Mouse (Mus musculus) mouse trophoblast stem cell (cell line): ENCODE results near the gene Slc6a16.
"Not testable (repeated sequence)": the region's sequence is repeated elsewhere in the genome, so short reads cannot be mapped to it uniquely, and the experiment has no call there.

Experiments
- in situ Hi-C, 2 experiments: fragments of 300-500 bp; cut with MseI, MboI; formaldehyde crosslinking; loops; 2 replicates in 1 of 2; 3 replicates in 1 of 2; pipeline ENCODE4 v1.15.1; 2025

Gene Slc6a16

GRCm38 (mm10) chr7:45253806-45254205 lies 12.9 kb downstream of the Slc6a16 start:
- in situ Hi-C loops = no loop called here

- in situ Hi-C loops = not testable (repeated sequence)
Observed at GRCm38 (mm10) chr7:45255822-45256221, 14.9 kb downstream of the Slc6a16 start.

DNA sequence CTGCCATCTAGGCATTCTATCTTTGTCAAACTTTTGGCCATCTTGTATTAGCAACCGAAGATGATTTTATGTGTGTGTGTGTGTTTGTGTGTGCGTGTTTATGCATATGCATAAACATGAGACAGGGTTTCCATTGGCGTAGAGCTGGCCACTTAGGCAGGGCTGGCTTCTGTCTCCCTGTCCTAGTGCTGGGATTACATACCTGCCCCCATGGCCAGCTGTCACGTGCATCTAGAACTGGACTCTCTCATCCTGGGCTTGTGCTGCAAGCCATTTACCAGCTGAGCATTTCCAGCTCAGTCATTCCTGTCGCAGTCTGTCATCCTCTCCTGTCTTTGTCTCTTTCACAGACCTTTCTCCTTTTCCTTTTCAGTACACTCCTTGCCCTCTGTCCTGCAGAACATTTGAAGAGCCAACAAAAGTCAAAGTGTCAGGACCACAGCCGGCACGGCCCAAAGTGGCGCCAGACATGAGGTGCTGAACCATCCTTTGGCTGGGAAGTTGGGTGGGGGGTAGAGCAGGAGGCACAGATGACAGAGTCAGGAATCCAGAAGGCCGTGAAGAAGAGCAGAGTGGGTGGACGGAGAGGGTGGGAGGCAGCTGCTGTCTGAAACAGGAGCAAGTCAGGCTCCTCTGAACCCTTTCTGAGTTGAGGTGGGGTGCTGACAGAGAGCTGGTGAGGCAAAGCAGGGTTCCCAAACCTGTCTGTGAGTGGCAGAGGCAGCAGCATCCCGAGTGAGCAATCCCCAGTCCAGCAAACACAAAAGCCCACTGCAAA lies 16.4 kb downstream of the Slc6a16 start:
- in situ Hi-C loops = no loop called here

GRCm38 (mm10) chr7:45259281-45259680 lies 18.4 kb downstream of the Slc6a16 start:
- in situ Hi-C loops = no loop called here

GRCm38 (mm10) chr7:45262266-45262665 lies 21.4 kb downstream of the Slc6a16 start:
- in situ Hi-C loops = no loop called here

DNA sequence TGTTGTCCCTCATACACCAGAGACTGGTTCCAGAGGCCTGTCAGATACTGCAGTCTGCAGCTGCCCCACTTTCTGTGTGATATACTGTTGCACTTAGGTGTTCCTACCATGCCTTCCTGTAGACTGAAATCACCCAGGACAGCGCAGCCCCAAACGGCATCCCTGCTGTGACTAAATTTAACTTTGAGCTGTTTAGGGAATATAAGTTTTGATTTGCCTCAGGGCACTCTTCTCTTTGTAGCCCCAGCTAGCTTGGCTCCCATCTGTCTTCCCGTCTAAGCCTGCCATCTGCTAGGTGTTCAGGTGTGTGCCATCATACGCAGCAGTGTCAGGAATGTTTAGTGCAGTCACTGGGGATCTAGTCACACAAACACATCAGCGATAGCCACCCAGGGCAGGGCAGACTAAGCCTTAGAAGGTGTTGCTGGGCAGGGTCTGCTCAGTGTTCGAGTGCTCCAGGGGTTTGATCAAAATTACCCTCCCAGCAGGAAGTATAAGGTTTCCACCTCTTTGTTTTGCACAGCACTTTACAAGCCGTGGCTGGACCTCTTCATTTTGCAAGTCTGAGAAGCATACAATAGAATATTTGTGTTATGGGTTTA lies 22.2 kb downstream of the Slc6a16 start:
- in situ Hi-C loops = no loop called here

GRCm38 (mm10) chr7:45264348-45264747 lies 23.5 kb downstream of the Slc6a16 start:
- in situ Hi-C loops = no loop called here

- in situ Hi-C loops = no loop called here
Observed at GRCm38 (mm10) chr7:45265518-45265917, 24.6 kb downstream of the Slc6a16 start.

DNA sequence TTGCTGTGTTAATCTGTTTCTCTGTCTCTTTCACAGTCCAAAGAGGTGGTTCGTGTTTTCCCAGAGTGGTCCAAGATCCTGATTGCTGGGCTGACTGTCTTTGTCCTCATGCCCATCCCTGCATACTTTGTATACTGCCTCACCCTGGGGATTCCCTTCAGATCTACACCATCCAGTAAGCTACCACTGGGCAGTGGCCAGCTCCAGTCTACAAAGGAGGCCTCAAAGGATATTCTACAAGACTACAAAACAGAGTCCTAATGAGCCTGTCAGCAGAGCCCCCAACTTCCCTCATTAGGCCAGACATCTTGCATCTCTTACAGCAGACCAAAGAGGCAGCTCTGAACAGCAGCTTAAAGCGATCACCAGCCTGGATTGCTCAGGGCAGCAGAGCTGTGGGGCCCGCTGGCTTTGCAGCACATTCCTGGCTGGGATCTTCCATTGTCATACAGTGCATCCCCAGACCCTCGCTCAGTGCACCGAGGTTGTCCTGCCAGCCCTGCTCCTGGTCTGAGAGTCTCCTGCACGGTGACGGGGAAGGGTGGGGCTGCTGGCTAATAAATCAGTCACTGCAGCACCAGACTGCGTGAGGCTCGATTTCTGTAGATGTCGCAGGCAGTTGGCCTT lies 32.0 kb downstream of the Slc6a16 start:
- in situ Hi-C loops = no loop called here

GRCm38 (mm10) chr7:45273672-45274071 lies 32.8 kb downstream of the Slc6a16 start:
- in situ Hi-C loops = no loop called here

- in situ Hi-C loops = no loop called here
Observed at GRCm38 (mm10) chr7:45277136-45277760, 36.4 kb downstream of the Slc6a16 start, which contains the start of gene Slc6a21. TSS of gene Slc6a21 (plus strand) at chr7:45277513.

GRCm38 (mm10) chr7:45286486-45286885 lies 45.6 kb downstream of the Slc6a16 start:
- in situ Hi-C loops = no loop called here

DNA sequence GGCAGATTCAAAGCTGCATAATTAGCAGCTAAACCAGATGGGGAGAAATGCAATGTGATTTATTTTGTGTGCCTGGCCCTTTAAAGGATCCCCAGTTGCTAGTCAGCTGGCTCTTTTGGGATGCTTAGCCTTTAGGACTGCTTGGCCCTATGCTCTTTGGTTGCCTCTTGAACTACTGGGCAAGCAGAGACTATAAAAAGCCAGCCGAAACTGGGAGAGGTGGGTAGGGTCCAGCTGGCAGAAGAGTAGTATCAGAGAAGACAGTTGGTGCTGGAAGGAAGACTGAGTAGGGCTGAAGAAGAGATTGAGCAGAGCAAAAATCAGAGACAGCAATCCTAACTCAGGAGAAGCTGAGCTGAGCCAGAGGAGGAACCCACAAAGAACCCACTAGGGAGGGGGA lies 55.7 kb downstream of the Slc6a16 start:
- in situ Hi-C loops = no loop called here

DNA sequence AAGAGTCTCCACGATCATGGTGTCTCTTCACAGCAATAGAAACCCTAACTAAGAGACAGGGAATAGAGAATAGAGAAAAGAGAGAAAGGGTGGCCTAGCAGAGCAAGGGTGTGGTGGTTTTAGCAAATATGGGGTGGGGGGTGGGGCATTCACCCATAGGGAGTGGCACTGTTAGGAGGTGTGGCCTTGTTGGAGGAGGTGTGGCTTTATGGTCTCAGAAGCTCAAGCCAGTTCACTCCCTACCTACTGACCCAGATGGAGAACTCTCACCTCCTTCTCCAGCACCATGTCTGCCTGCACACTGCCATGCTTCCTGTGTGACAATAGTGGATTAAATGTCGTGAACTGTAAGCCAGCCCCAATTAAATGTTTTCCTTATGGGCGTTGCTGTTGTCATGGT lies 56.7 kb downstream of the Slc6a16 start:
- in situ Hi-C loops = no loop called here

- in situ Hi-C loops = no loop called here
Observed at GRCm38 (mm10) chr7:45299752-45300151, 58.9 kb downstream of the Slc6a16 start.

DNA sequence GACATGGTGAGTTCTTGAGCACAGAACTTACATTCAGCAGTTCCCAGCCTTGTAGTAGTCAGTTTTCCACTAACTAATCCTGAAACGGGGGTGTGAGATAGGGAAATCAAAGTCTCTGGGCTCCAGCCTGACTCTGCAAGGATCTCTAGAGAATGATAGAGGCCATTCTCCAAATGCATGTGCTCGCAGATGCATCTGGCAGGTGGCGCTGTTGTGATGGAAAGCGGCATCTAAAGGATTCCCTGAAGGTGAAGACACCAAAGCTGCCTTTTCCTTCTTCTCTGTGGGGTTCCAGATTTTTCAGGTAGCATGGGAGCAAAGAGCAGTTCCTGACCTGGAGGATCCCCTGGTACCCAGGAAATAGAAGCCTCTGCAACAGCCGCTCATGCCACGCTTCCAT lies 59.4 kb downstream of the Slc6a16 start:
- in situ Hi-C loops = no loop called here

GRCm38 (mm10) chr7:45302626-45303025 lies 61.7 kb downstream of the Slc6a16 start:
- in situ Hi-C loops = no loop called here

DNA sequence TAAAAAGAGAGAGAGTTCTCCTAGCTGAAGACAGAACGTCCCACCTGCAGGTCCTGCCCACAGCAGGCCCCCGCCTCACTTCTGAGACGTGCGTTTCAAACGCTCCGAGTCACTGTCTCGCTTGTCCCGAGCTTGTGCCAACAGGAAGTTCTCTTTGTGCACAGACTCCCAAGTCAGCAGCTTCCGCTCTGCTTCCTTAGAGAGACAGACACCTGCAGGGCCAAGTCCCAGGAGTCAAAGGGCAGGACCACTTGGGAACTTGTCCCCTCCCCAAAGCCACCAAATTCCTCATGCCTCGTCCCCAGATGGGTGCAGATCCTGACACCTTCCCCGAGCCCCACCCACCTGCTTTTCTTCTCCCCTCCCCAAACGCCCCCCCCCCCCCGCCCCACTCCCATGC lies 64.0 kb downstream of the Slc6a16 start:
- in situ Hi-C loops = no loop called here

DNA sequence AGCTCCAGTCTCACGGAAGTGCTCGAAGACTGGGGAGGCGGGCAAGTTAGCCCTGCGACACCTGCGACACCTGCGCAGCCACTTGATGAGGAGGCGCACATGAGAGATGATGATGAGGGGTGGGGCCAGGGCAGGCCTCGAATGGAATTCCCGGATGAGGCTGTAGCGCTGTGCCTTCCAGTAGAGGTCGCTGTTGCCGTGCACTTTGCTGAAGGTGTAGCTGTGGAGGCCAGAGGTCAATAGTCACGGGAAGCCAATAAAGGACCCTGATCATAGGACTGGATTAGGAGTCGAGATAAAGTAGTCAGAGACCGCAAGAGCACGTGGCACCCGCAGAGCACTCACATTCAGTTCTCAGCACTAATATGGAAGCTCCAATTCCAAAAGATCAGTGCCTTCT lies 64.4 kb downstream of the Slc6a16 start:
- in situ Hi-C loops = no loop called here

DNA sequence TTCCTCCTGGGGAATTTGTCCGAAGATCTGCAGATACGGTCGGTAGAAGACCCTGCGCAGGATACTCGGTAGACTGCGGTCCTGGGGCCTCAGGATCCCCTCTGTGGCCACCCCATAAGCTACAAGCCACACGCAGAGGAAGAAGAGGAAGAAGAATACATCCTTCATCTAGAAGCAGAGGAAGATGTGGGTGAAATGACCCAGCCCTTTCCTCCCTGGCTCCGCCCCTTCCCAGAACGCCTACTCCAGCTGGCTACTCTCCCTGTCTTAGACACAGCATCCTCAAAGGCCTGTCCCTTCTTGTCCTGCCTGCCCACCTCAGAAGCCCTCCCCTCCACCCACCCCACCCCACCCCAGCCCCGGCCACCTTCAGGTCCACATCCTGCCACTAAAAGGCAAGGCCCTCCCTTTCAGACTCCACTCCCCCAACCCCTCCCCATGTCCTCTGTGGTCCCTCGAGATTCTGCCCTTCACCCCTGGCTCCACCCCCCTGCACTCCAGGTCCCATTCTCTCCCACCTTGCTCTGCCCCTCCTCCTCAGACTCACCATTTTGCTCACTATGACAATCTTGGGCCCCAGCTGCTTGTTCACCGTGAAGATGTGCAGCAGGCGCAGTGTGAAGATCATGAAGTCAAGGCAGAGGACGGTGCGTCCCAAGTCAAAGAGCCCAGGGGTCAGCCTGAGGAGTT lies 67.8 kb downstream of the Slc6a16 start:
- in situ Hi-C loops = no loop called here

GRCm38 (mm10) chr7:45309455-45309854 lies 68.6 kb downstream of the Slc6a16 start:
- in situ Hi-C loops = no loop called here

- in situ Hi-C loops = no loop called here
Observed at GRCm38 (mm10) chr7:45312023-45312422, 71.1 kb downstream of the Slc6a16 start.
